Mouse (Mus musculus) large intestine, adult 2 months (tissue): ENCODE results near the gene Vmn1r39. TPM values are rescaled to one million over a fixed set of nuclear protein-coding genes. Genes with fewer than 3 reads are reported as not detected.
"Not testable (repeated sequence)": the region's sequence is repeated elsewhere in the genome, so short reads cannot be mapped to it uniquely, and the experiment has no call there.

Experiments
- DNase-seq: peaks from one replicate; pipeline ENCODE4 v3.0.0-alpha.2; 2012; ENCODE audit warnings: low read depth, low spot score
- WGBS: fragments of 180-500 bp; shearing (Covaris S2); methylation state at CpG from one replicate; pipeline ENCODE4 v1.1.7; 2018; 5-methylcytosine and 5-hydroxymethylcytosine counted together
- polyA plus RNA-seq: library from polyadenylated mRNA; depleted of rRNA; stranded (reverse); fragments of >200 nt; gene quantifications from 2 replicates; pipeline ENCODE4 v1.2.3, GENCODE M21; 2012; rRNA removed

Vmn1r39 gene
- not detected in 2 replicates for polyA plus RNA-seq

DNA sequence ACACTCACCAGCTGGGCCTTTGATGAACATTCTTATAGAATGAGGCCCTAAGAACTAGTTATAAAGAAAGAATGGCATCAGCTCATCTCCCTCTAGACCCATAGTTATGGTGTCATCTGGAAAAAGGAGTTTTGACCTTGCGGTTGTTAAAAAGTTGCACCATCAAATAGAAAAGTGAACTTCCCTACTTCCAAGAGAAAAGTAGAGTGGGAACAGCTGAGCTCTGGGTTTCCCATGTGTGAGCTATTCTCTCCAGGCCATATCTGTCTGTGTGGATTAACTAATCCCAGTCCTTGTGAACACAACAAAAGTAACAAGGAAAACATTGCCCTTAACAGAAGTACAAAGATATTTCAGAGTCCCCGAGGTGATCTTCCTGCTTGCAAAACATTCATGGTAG lies at the start of gene Vmn1r39:
Gene Vmn1r39 (minus strand): TSS at position 101 of the 400 bp plus-strand sequence.
- WGBS = 77% methylated on average over 2 of the region's 2 CpGs
- DNase-seq = no peak

DNA sequence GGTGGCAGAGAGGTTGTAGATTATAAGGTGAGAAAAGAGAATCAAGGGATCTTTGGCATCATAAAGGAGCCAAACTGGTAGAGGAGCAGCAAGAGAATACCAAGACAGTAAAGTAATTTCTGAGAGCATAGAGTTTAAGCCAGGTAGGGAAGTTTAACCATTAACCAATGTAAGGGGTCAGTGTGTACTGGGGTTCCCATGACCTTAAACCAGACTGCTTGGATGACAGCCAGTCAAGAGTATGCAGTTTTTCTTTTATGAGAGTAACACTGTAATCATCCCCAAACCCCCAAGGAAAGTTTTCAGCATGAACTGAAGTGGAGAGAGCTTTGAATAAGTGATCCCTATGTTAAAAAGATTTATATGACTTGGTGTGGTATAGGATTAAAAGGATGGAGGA lies 49.0 kb upstream of the Vmn1r39 start:
- DNase-seq = no peak

DNA sequence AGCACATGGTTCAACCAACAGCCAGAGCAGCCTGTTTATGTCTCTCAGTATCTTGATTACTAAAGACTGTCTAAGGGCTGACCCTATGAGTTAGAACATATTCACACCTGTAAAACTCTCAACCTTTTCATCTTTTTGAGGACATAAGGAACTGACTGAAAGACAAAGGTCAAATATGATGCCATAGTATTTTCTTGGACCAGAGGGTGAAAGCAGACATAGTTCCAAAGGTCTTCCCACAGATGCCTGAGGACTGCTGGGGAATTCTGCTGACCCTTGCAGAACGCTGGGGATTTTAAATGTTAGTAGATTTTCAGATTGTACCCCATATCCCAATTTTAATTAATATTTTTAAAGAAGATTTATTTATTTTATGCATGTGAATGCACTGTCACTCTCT lies 47.9 kb upstream of the Vmn1r39 start:
- WGBS = 64% methylated on average over 1 of the region's 1 CpGs
- no peak for DNase-seq

DNA sequence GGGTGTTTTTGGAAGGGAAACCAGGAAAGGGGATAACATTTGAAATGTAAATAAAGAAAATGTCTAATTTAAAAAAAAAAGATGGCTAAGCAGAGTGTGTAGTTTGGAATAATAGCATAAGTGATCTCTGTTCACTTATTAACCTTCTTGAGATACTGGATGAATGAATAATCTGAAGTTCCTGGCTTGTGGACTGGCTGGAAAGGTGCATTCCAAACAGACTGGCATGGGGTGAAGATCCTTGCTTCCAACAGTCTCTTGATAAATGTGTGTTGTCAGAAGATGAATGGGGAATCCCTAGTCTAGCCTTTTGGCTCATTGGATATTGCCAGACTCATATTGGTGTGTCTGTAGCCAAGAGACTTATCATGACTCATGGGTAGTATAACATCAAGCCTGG lies 45.8 kb upstream of the Vmn1r39 start:
- DNase-seq = no peak

DNA sequence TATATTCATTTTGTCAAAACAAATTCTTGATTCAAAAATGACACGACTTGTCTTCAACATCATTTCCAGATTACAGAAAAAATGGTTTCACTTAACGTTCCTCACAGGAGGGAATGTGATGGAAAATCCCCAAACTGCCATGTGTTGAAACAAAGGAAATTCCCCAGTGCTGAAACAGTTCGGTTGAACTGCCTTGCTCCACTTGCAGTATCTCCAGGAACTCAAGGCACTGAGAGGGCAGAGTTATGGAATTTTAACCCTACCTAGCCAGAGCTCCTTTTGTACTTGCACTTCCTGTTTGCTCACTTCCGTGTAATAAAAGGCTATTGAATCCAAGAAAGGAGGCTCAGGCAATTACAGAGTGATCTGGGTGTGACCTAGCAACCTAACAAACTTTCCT lies 38.5 kb upstream of the Vmn1r39 start:
- DNase-seq = peak; percentile 64
- WGBS = 9% methylated on average over 4 of the region's 4 CpGs

DNA sequence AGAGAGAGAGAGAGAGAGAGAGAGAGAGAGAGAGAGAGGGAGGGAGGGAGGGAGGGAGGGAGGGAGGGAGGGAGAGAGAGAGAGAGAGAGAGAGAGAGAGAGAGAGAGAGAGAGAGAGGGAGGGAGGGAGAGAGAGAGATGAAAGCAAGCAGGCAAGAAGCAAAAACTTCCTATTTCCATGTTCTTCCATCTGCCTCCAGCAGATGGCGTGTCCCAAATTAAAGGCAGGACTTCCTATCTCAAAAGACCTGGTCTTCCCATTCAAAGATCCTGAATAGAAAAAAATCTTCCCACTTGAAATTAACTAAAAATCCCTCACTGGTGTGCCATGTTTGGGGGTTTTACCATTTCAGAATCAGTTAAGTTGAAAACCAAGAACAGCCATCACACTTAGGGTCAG lies 30.2 kb upstream of the Vmn1r39 start:
- DNase-seq = peak; percentile 45
- WGBS = 7% methylated on average over 1 of the region's 1 CpGs

DNA sequence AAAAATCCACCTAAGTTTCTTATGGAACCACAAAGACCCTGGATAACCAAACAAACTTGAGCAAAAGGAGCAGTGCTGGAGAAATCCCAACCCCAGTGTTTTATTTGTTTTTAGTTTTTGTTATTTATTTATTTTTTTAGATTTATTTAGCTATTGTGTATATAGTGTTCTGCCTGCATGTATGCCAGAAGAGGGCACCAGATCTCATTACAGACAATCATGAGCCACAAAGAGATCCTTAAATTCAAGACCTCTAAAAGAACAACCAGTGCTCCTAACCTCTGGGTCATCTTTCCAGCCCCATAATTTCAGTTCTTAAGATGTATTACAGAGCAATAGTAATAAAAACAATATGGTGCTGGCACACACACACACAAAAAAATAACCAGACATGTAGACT lies 26.5 kb upstream of the Vmn1r39 start:
- DNase-seq = no peak

DNA sequence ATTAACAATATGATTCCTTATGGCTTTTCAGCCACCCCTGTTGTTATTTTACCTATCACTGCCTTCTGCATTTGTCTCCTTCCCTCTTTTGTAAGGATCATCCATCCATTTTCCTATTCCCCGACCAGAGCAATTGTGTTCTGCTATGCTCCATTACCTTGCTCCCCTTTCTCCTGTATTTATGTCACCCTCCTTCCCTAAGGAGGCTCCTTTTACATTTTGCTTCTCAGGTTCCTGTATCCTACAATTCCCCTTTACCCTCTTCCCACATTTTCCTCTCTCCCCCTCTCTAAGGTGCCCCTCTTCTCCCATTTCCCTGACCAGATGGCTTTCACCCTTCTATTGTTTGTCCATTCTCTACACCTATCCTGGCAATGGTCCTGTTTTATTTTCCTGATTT lies 4.1 kb downstream of the Vmn1r39 start:
- 81% methylated on average over 1 of the region's 1 CpGs for WGBS
- DNase-seq = no peak

DNA sequence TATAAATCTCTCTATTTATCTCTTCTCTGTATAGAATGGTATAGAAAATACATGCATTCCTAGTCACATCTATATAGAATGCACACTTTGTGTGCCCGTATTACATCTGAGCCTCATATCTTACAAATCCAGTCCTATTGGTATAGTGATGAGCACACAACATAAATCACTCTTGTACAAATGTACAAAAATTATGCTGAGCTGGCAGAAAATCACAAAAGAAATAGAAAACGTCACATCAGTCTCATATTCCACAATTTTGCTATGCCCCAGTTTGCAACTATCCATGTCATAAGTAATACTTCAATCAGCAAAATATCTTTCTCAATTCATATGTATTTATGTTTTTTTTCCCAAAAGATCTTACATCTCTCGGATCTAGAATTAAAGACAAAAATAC lies 4.7 kb downstream of the Vmn1r39 start:
- DNase-seq = no peak
- WGBS = 87% methylated on average over 3 of the region's 3 CpGs

DNA sequence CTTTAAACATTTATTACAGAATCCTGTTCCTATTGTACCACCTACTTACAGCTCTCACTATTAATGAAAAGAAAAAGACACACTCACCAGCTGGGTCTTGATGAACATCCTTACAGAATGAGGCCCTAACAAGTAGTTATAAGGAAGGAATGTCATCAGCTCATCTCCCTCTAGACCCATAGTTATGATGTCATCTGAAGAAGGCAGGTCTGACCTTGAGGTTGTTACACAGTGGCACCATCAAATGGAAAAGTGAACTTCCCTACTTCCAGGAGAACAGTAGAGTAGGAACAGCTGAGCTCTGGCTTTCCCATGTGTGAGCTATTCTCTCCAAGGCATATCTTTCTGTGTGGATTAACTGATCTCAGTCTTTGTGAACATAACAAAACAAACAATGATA lies 27.9 kb downstream of the Vmn1r39 start, which contains the start of gene Vmn1r38:
Gene Vmn1r38 (minus strand): TSS at position 101 of the 400 bp plus-strand sequence.
- not testable (repeated sequence) for DNase-seq

Other genes with a start within 250 kb of the Vmn1r39 start
- not detected in 2 replicates for gene Vmn1r33, start 192.3 kb downstream of the Vmn1r39 start, polyA plus RNA-seq
- not detected in 2 replicates for gene Vmn1r34, start 166.7 kb downstream of the Vmn1r39 start, polyA plus RNA-seq
- gene Vmn1r35, start 124.7 kb downstream of the Vmn1r39 start, polyA plus RNA-seq = not detected in 2 replicates
- gene Vmn1r36, start 91.4 kb downstream of the Vmn1r39 start, polyA plus RNA-seq = not detected in 2 replicates
- not detected in 2 replicates for gene Vmn1r37, start 81.2 kb downstream of the Vmn1r39 start, polyA plus RNA-seq
- gene Vmn1r38, start 28.0 kb downstream of the Vmn1r39 start, polyA plus RNA-seq = not detected in 2 replicates
- 82.1 and 130 TPM in 2 replicates for gene Gng12, start 85.8 kb upstream of the Vmn1r39 start, polyA plus RNA-seq
- gene Gadd45a, start 226.8 kb upstream of the Vmn1r39 start, polyA plus RNA-seq = 52.8 and 87.8 TPM in 2 replicates